Mouse (Mus musculus) brain, adult 10 weeks (tissue): Measurements from ENCODE around the gene 9230102O04Rik. TPM values are rescaled to one million over a fixed set of nuclear protein-coding genes. Genes with fewer than 3 reads are reported as not detected.

Experiments
- polyA plus RNA-seq: library from polyadenylated mRNA; stranded (reverse); fragments of 350-450 nt; fragmentation: Illumina TruSeq; extraction: RNeasy Lipid Tissue Mini Kit (QIAGEN cat#74804); gene quantifications from one replicate; pipeline ENCODE4 v1.2.3, GENCODE M21; 2015; ENCODE audit warnings: low read depth, low replicate concordance

9230102O04Rik gene
- not detected for polyA plus RNA-seq

DNA sequence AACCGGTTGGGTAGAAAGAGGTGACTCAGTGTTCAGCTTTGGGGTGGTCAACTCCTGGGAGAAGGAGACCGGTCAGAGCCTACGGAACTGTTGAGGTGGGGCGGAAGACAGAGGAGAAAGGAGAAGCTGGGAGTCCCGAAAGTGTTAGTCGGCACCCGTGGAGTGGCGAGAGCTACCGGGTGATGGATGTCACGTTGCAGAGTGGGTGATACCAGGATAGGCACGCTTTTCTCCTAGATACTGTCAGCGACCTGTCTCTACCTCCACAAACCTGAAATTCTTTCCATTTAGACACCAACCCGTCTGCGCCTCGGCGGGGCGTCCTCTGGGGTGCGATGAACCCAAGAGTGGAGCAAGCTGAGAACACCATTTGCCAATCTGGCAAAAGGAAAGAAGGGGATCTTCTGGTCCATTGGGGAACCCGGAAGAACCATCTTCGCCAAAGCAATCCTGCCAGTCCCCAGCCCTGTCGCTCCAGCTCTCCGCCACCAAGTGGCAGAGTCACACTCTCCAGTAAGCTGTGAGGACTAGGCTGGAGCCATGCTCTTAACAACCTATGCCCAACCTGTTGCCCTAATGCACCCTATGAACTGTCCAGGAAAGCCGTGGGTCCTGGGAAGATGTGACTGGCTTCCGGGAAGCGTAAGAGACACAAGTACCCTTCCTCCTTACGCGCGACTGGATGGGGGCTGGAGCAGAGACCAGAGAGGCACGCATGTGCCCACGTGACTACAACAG lies at the start of gene 9230102O04Rik:
Gene 9230102O04Rik, minus strand, starts transcription at position 628 of the 738 bp plus-strand sequence.

DNA sequence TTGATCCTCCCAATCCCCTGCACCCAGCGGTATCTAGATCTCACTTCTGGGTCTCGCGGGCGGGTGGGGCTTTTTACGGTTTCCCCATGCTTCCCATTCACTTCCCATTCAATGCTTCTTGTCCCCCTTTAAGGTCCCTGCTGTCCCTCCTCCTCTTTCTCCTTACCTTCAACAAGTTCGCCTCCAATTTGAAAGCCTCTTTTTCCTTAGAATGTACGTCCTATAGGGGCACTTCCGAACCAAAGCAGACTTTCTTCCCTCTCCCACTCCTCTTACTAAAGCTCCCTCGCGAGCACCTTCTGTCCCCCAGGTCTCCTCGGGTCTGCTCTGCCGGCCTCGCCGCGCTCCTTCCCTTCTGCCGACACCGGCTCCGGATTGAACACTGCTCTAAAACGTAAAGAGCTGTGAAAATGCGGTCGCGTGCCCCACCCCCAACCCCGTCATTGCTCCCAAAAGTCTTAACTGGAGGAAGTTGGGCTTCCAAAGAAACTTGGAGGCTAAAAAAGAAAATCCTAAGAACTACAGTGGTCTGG lies 377 bp upstream of the 9230102O04Rik start, which contains the start of gene Gata3:
Gene Gata3, minus strand, starts transcription at position 384 of the 533 bp plus-strand sequence.

DNA sequence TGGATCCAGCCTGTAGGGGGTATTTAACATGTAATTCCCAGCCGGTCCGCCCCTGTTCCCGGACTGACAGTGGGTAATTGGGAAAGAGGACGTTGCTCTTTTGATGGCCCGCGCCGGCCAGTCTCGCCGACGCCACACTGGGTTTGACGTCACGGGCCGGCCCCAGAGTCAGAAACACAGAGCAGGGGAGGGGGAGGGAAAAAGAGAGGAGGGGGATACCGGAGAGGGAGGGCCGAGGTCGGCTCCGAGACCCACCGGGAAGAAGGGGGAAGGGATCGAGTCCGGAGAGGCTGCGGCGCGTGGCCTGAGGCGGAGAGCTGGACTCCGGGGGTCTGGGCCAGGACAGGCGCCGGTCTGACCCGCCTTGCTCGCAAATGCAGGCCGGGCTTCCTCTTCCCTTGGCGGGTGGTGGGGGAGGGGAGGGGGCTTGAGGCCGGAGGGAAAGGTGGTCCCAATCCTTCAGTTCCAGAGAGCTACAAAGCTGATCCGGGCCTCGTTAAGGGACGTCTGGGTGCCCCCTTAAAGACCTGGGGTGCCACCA lies 8.2 kb downstream of the 9230102O04Rik start, which contains the start of gene 4930412O13Rik:
Gene 4930412O13Rik, plus strand, starts transcription at position 202 of the 541 bp plus-strand sequence.

Other genes starting within 250 kb of the 9230102O04Rik start
- not detected for gene 4930412O13Rik, start 8.3 kb downstream of the 9230102O04Rik start, polyA plus RNA-seq
- gene Gata3, start 494 bp upstream of the 9230102O04Rik start, polyA plus RNA-seq, result 3.5 TPM
- gene Taf3, start 159.1 kb upstream of the 9230102O04Rik start, polyA plus RNA-seq, result 7.6 TPM
- 578 TPM for gene Atp5c1, start 191.0 kb upstream of the 9230102O04Rik start, polyA plus RNA-seq
- 12.4 TPM for gene Kin, start 191.1 kb upstream of the 9230102O04Rik start, polyA plus RNA-seq
- 2.6 TPM for gene Itih2, start 241.9 kb upstream of the 9230102O04Rik start, polyA plus RNA-seq